Comparison of ENCODE assay signal across 22 mouse cellular contexts in the genomic region with DNA sequence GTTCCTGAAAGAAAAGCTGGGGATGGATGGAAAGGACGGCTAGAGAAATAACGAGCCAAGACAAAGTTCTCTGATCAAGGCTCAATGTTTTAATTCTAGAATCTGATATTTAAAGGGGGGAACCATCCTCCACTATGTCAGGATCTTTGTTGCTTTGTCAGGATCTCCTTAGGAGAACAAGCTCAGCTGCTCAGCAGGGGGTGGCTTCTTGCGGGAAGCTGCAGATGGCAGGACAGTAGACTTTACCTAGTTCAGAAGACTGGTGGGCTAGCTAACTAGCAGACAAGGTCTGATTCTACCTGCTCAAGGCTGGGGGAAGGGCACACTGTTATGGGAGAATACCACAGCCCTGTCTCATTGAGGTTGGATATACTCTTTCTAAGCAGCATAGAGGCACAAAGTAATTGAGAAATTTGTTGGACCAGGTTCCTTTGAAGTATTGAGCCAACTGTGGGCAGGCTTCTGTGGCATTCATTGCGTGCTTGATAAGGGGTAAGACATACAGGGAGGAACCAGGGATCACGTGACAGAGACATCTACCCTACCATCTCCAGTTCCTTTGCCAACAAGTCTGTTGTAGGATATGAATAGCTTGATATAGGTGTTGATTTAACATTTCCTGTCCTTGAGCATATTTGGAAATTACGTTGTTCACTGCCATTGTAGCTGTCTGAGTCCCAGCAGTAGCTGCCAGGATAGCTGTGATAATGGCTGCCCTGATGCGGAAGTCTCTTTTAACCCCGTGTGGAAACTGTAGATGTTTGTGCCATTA. TPM values are rescaled to one million over a fixed set of nuclear protein-coding genes. Genes with fewer than 3 reads are reported as not detected.
A peak's percentile ranks its signal among the peaks of the same experiment; 100 is the strongest.
DNase-seq lines count a peak whose midpoint lies in the region; ATAC-seq lines count a peak whose summit lies in the region.
"Had no signal": no experiment of that assay in that cellular context is flagged by ENCODE, and none has a peak within 500 bp of the region (broad histone marks: within the 10 kb centered on the region; RNA-seq: fewer than 3 reads in every experiment).

No protein-coding gene starts in this region.

- H3K36me3 ChIP-seq in heart, embryonic 11.5 days (ENCODE audit: control insufficient read depth, insufficient read depth, low read length), result peaks cover 10% of the 10 kb centered on the region

- no peaks in the 10 kb centered on the region for H3K27me3 ChIP-seq in heart, embryonic 11.5 days (ENCODE audit: control insufficient read depth, insufficient read depth, low read length)
- H3K27me3 ChIP-seq: forebrain, embryonic 13.5 days had no signal

- WGBS in heart, embryonic 11.5 days (ENCODE audit: insufficient replicate concordance), result 75% methylated on average over 8 of the region's 8 CpGs

- peaks cover 3% of the 10 kb centered on the region; the same call in 1 of the 2 replicates for H3K9me3 ChIP-seq in heart, embryonic 11.5 days (replicated peaks; ENCODE audit: control insufficient read depth, low read length)
- H3K9me3 ChIP-seq: forebrain, embryonic 13.5 days; hindbrain, embryonic 10.5 days; limb, embryonic 10.5 days had no signal

- no peak overlapping the region for H3K27ac ChIP-seq in heart, embryonic 11.5 days (ENCODE audit: low read depth, low read length)
- H3K27ac ChIP-seq: forebrain, embryonic 13.5 days; hindbrain, embryonic 10.5 days; limb, embryonic 10.5 days had no signal

- peak; percentile 19 to 26 for DNase-seq in cerebellum, adult 18-20 months
- DNase-seq in cerebellum, adult 9-10 months, result no peak
- DNase-seq in heart, adult 11 months, result peak; percentile 55
- peak; percentile 12 for DNase-seq in left cerebral cortex, postnatal 4 days
- DNase-seq in left cerebral cortex, postnatal 14 days (ENCODE audit: low spot score in 2 of 2), result no peak
- DNase-seq in layer of hippocampus, adult 9-11 months, result no peak
- DNase-seq: adrenal gland, postnatal 25 days; embryo, embryonic 11 days; gastrocnemius, postnatal 36 days; kidney, postnatal 4 days; lung, adult 2 months; lung, postnatal 36 days; right cerebral cortex, postnatal 4 days; thymus, postnatal 36 days had no signal

- intact Hi-C loops in left cerebral cortex, postnatal 4 days (cut with DNase I), result no loop called here
- intact Hi-C loops in left cerebral cortex, postnatal 14 days (cut with DNase I), result no loop called here

- H3K9ac ChIP-seq in heart, embryonic 11.5 days (ENCODE audit: low read depth, low read length), result no peak overlapping the region
- H3K9ac ChIP-seq: forebrain, embryonic 13.5 days had no signal

- H3K4me1 ChIP-seq in heart, embryonic 11.5 days (ENCODE audit: control insufficient read depth, insufficient read depth, low read length), result no peaks in the 10 kb centered on the region; the same call in 1 of the 2 replicates
- H3K4me1 ChIP-seq: forebrain, embryonic 13.5 days; limb, embryonic 10.5 days had no signal

- ATAC-seq in heart, embryonic 11.5 days (replicated peaks; ENCODE audit: insufficient number of reproducible peaks, low FRiP score, low TSS enrichment), result no peak
- peak; percentile 51 for ATAC-seq in megakaryocyte, adult 5-6 weeks (ENCODE audit: poor library complexity, severe bottlenecking)
- ATAC-seq: forebrain, embryonic 13.5 days; hindbrain, embryonic 16.5 days; intestine, postnatal 0 days had no signal

- H3K4me3 ChIP-seq in heart, embryonic 11.5 days (ENCODE audit: low read depth, low read length), result no peak overlapping the region
- H3K4me3 ChIP-seq: forebrain, embryonic 13.5 days; hindbrain, embryonic 10.5 days; limb, embryonic 10.5 days had no signal

- H3K4me2 ChIP-seq in heart, embryonic 11.5 days, result no peak overlapping the region
- H3K4me2 ChIP-seq: forebrain, embryonic 13.5 days; midbrain, embryonic 11.5 days had no signal

RNA-seq across cellular contexts. Expression of gene D10Wsu102e, which starts 17.1 kb away (rescaled TPM):
- 0.52 and 0.53 TPM in 2 replicates for polyA plus RNA-seq in heart, embryonic 11.5 days (2014; fragmentation: Nextera tagmentation; extraction: Ambion mirVana)
- 1 to 10 TPM; 4.1 to 5.3 TPM for total RNA-seq in left cerebral cortex, postnatal 4 days (2021)
- total RNA-seq in left cerebral cortex, postnatal 14 days (2021), result 1 to 10 TPM; 2.5 to 2.9 TPM
- 0.40 and 0.46 TPM in 2 replicates for total RNA-seq in megakaryocyte, adult 5-6 weeks (2015)
- 0.44 and 0.57 TPM in 2 replicates for total RNA-seq in megakaryocyte, adult 5-6 weeks (2017)

RNA-seq across cellular contexts. Expression of gene Slc41a2, which starts 39.4 kb away (rescaled TPM):
- polyA plus RNA-seq in heart, embryonic 11.5 days (2014; fragmentation: Nextera tagmentation; extraction: Ambion mirVana), result 0.33 and 0.65 TPM in 2 replicates
- 10 to 100 TPM; 32.5 to 38.7 TPM for total RNA-seq in left cerebral cortex, postnatal 4 days (2021)
- 10 to 100 TPM; 30.8 to 35.6 TPM for total RNA-seq in left cerebral cortex, postnatal 14 days (2021)
- total RNA-seq in megakaryocyte, adult 5-6 weeks (2015), result 0.52 and 0.76 TPM in 2 replicates
- total RNA-seq in megakaryocyte, adult 5-6 weeks (2017), result 0.73 and 1.0 TPM in 2 replicates

Comparison
In these comparisons a context has a peak if more than half of its experiments do, and no peak if none do; other contexts are left out.
1. DNase-seq: peak in cerebellum, adult 18-20 months (2 of 2), heart, adult 11 months (single experiment) and left cerebral cortex, postnatal 4 days (single experiment); none in cerebellum, adult 9-10 months (single experiment), left cerebral cortex, postnatal 14 days (0 of 2) and layer of hippocampus, adult 9-11 months (single experiment).
2. RNA of gene Slc41a2, which starts 39.4 kb away (total RNA-seq): 32.5 to 38.7 TPM in left cerebral cortex, postnatal 4 days and 30.8 to 35.6 TPM in left cerebral cortex, postnatal 14 days; 0.52 to 1.0 TPM in megakaryocyte, adult 5-6 weeks; every median in the first group is over 10 times any median in the second.